In the genomic region with DNA sequence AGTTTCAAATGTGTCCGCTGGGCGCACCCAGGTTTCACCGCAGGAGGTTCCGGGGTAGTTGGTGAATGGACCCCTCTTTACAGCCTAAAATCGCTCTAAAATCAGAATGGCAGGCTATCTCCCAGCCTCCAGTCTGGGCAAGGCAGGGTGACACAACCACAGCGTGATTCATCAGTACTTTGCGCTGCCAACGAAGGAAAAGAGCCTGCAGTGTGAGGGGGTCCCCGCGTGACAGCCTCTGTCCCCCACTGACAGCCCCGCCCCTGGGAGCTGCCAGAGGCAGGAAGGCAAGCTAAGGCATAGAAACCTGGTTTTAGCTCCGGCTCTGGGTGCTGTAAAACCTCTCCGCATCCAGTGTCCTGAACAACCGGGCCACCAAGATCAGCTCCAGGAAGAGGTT, we compare ENCODE assay signal across 8 mouse cellular contexts. TPM values are rescaled to one million over a fixed set of nuclear protein-coding genes. Genes with fewer than 3 reads are reported as not detected.
DNase-seq lines count a peak whose midpoint lies in the region; ATAC-seq and TF ChIP-seq lines count a peak whose summit lies in the region.

No protein-coding gene starts in this region.

- H3K27me3 ChIP-seq in heart, embryonic 12.5 days (replicated peaks): peaks cover 40% of the 10 kb centered on the region
- H3K27me3 ChIP-seq in liver, embryonic 13.5 days: peaks cover 65% of the 10 kb centered on the region

- no peaks in the 10 kb centered on the region for H3K36me3 ChIP-seq in heart, embryonic 12.5 days
- no peaks in the 10 kb centered on the region for H3K36me3 ChIP-seq in liver, embryonic 13.5 days

- peak; percentile 39 for DNase-seq in gastrocnemius, adult 2 months
- DNase-seq in gastrocnemius, postnatal 36 days: no peak
- DNase-seq in adrenal gland, adult 2 months: peak; percentile 64
- DNase-seq in liver, embryonic 13.5 days: no peak
- DNase-seq in natural killer cell, adult 2 months (ENCODE audit: low spot score in 2 of 2): peak; percentile 82 to 88
- no peak for DNase-seq in layer of hippocampus, postnatal 10 days (ENCODE audit: low spot score in 2 of 2)
- no peak for DNase-seq in cerebellum, adult 9-10 months

- H3K27ac ChIP-seq in gastrocnemius, adult 2 months: peak overlapping the region; percentile 85
- no peak overlapping the region for H3K27ac ChIP-seq in heart, embryonic 12.5 days (ENCODE audit: poor library complexity, severe bottlenecking)
- no peak overlapping the region for H3K27ac ChIP-seq in liver, embryonic 13.5 days

- peak overlapping the region; percentile 70 for H3K9ac ChIP-seq in heart, embryonic 12.5 days
- H3K9ac ChIP-seq in liver, embryonic 13.5 days: peak overlapping the region; percentile 61

- peak overlapping the region; percentile 73 for H3K4me3 ChIP-seq in gastrocnemius, adult 2 months
- H3K4me3 ChIP-seq in heart, embryonic 12.5 days: peak overlapping the region; percentile 61
- H3K4me3 ChIP-seq in liver, embryonic 13.5 days (replicated peaks): peak overlapping the region; percentile 61

- peaks cover 19% of the 10 kb centered on the region; the same call in 1 of the 2 replicates for H3K4me1 ChIP-seq in heart, embryonic 12.5 days (replicated peaks)
- peaks cover 54% of the 10 kb centered on the region for H3K4me1 ChIP-seq in liver, embryonic 13.5 days (replicated peaks)

- TF ChIP-seq CTCF in gastrocnemius, adult 2 months (IDR thresholded peaks at IDR 0.05): no peak

- no peaks in the 10 kb centered on the region for H3K9me3 ChIP-seq in heart, embryonic 12.5 days (replicated peaks)
- H3K9me3 ChIP-seq in liver, embryonic 13.5 days (replicated peaks): no peaks in the 10 kb centered on the region

- ATAC-seq in heart, embryonic 12.5 days (ENCODE audit: insufficient number of reproducible peaks, low FRiP score): no peak
- no peak for ATAC-seq in liver, embryonic 13.5 days (ENCODE audit: low read depth)

- H3K4me2 ChIP-seq in heart, embryonic 12.5 days: peak overlapping the region; percentile 100
- H3K4me2 ChIP-seq in liver, embryonic 13.5 days: peak overlapping the region; percentile 90

- intact Hi-C loops in gastrocnemius, adult 2 months (cut with DNase I): no loop called here
- intact Hi-C loops in gastrocnemius, postnatal 36 days (cut with DNase I): no loop called here

- WGBS in heart, embryonic 12.5 days: 8% methylated on average over 14 of the region's 14 CpGs
- WGBS in liver, embryonic 13.5 days (ENCODE audit: insufficient replicate concordance): 7% methylated on average over 14 of the region's 14 CpGs

RNA-seq across cellular contexts. Expression of gene Cd247, which starts 56.9 kb away (rescaled TPM):
- total RNA-seq in gastrocnemius, adult 2 months (2021): under 1 TPM; 0.17 to 0.38 TPM
- 1 to 10 TPM in 1 of 2 experiments, under 1 TPM in 1; 0.67 to 2.3 TPM for total RNA-seq in gastrocnemius, postnatal 36 days (2021)
- under 1 TPM; 0.35 to 0.45 TPM for total RNA-seq in adrenal gland, adult 2 months (2021)
- polyA plus RNA-seq in adrenal gland, adult 2 months (2012; rRNA removed): 1.2 and 1.9 TPM in 2 replicates
- polyA plus RNA-seq in heart, embryonic 12.5 days (2016; fragmentation: Nextera tagmentation; extraction: Ambion mirVana): 0.38 and 0.49 TPM in 2 replicates
- 0.09 and 0.30 TPM in 2 replicates for polyA plus RNA-seq in liver, embryonic 13.5 days (2015; fragmentation: Nextera tagmentation; extraction: Ambion mirVana)
- under 1 TPM; 0.20 to 0.25 TPM for total RNA-seq in layer of hippocampus, postnatal 10 days (2021)

Comparison
In these comparisons a context has a peak if more than half of its experiments do, and no peak if none do; other contexts are left out.
1. DNase-seq: peak in gastrocnemius, adult 2 months (single experiment), adrenal gland, adult 2 months (single experiment) and natural killer cell, adult 2 months (2 of 2); none in gastrocnemius, postnatal 36 days (0 of 2), liver, embryonic 13.5 days (single experiment), layer of hippocampus, postnatal 10 days (0 of 2) and cerebellum, adult 9-10 months (single experiment).
2. Peak in every context shown above with its lines, with median percentiles within 50 percentile points of each other: H3K4me3 ChIP-seq.